Mouse (Mus musculus) telencephalon, adult 2 months (tissue): ENCODE measurements around the gene Fcrl5.
"Not testable (repeated sequence)": the region's sequence is repeated elsewhere in the genome, so short reads cannot be mapped to it uniquely, and the experiment has no call there.

ENCODE experiments used
- DNase-seq: peaks from one replicate; pipeline ENCODE4 v3.0.0-alpha.2; 2011; ENCODE audit warnings: low read depth, low spot score

The Fcrl5 gene

DNA sequence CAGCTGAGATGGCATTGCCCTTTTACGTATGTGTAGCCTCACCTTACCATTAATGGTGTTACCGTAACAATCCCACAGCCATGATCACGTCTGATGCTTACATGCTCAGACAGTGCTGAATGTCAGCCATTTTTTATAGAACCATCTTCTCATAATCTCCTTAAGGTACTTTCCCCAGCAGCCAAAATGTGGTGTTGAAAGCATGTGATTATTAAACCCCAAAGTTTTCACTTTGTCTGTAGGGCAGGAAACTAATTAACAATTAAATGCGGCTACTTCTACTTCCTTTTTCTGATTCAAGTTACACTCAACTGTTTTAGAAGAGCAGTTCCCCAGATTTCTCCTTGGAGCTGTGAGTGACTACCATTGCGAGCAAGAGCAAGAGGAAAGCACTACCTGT lies at the start of gene Fcrl5:
Gene Fcrl5, plus strand, starts transcription at position 295 of the 400 bp plus-strand sequence.
- no peak for DNase-seq

DNA sequence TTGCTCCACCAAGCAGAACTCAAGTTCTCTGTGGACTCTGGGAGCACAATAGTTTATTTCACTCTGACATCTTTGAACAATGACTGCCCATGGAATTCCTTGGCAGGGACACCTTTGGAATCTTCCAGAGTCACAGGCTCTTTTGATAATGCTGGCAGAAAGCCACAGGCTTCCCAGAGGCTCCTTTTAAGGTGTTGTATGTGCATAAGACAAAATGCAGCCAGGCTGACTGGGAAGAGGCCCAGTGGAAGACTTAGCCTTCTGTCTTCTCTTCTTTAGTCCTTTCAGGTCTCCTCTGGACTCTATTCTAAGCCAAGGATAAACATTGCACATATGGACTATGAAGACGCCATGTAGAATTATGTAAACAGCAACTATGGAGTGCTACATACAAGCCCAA lies 44.6 kb upstream of the Fcrl5 start:
- no peak for DNase-seq

DNA sequence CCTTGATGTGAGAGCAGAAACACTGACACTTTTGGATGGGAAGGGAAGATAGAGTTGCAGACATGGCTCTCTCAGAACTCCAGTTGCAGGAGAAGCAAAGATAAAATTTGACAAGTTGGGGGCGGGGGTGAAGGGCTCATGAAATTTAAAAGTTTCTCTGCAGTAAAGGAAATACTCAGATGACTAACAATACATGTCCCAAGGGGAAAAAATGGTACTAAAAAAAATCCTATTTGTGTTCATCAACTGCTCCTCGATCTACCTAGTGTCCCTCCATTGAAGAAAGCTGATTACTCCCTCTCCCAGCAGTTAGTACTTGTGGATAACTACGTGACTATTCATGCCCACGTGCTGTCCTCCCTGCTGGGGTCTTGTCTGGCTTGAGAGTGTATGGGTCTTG lies 36.8 kb upstream of the Fcrl5 start:
- DNase-seq, result no peak

DNA sequence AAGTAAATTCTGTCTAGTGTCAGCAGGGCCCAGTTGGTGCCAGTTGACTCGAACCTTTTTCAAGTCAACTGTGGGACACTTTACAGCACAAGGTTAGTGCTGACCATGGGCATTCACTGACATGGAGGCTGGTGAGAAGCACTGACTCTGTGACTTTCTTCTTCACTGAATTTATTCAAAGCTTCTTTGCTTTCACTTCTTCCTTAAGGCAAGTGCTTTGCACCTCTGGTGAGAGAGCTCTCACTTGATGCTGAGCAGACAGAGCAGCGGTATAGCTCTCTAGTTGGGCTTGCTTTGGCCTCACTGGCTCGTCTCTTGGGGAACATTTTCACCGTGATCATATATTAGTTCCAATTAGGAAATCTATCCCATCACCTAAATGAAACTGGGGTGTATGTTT lies 35.7 kb upstream of the Fcrl5 start:
- DNase-seq, result no peak

DNA sequence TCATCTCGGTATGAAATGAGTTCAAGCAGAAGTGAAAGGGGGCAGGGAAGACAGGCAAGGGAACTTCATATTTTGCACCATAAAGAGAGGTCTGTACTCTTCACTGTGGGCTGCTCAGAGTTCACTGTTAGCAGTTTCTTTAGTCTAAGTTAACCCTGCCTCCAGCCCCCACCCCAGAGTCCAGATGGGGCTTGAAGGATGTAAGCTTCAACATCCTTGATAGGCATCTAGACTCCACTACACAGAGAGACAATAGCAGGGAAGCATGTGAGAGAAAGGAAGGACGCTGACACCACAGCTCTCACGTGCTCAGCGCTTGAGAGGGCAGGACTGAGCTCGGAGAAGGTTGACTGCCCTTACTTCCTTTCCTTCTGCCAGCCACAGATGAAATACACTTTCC lies 34.3 kb upstream of the Fcrl5 start:
- no peak for DNase-seq

DNA sequence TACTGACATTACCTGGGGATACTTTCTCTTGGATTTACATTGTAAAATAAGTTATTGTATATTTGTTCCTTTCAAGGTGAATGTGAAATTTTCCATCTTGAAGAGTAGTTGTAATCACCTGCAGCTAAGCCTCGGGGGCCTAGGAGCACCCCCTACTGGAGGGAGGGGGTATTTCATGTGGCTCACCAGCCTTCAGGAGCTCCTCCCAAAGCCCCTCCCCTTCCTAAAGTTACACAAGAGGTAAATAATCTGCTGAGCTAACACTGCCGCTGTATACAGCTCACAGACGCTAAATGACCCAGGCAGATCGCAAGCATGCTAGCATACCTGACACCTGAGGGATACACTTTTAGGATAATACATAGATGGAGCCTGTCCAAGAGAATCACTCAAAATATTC lies 27.4 kb upstream of the Fcrl5 start:
- no peak for DNase-seq

DNA sequence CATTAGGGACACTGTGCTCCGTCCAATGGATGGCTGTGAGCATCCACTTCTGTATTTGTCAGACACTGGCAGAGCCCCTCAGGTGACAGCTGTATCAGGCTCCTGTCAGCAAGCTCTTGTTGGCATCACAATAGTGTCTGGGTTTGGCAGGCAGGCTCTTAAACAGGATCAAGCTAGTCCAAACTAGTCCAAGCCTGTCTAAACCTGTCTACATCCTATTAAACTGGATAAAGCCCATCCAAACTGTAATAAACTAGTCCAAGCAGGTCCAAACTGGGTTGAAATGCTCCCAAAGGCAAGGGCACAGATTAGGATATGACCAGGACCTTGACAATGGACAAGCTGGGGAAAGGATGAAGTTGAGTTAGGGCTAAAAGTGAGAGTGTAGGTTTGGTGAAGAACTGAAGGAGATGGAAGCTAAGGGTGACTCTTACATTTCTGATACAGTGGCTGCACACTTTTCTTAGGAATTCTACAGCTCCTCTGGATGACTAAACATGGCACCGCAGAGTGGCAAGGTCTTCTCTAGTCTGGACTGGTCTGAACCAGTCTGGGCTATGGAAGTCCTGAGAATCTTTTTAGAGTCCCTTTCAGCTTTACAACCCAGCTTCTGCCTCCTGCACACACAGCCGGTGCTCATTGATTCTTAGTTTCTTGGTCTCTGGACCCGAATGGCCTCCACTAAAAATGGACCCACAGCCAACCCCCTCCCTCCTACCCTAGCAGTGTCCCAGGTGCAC lies 26.2 kb upstream of the Fcrl5 start:
- DNase-seq, result no peak

DNA sequence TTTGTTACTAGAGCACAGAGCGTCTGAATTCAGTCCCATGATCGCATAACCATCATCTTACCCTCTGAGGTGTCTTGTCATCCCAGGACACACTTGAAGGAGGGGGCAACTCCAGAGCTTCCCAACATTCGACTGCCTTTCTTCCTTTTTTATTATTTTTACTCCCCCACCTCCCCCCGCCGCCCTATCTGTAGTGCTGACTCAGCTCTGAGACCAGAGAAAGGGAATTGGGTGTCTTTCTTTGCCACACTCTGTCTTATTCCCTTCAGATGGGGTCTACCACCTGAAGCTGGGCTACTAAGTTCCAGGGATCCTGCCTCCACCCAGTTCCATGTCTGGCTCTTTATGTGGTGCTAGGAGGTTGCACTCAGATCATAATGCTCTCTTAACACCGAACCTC lies 25.0 kb upstream of the Fcrl5 start:
- DNase-seq, result no peak

DNA sequence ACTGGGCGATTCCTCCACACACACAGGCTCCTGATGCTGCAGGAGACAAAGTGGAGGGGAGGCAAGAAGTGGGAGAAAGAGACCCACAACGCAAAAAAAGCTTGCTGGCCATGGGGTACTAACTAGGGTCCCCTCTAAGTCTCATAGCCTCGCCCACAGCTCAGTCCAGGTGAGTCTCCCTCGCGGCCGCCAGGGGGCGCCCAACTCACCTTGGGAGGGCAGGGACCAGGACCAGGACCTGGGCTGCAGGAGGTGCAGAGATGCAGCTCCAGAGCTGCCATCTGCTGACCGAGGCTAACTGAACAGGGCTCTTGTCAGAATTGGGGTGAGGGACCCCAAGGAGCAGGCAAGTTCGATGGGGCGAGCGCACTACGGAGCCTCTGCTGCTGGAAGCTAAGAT lies 24.4 kb upstream of the Fcrl5 start:
- DNase-seq, result no peak

DNA sequence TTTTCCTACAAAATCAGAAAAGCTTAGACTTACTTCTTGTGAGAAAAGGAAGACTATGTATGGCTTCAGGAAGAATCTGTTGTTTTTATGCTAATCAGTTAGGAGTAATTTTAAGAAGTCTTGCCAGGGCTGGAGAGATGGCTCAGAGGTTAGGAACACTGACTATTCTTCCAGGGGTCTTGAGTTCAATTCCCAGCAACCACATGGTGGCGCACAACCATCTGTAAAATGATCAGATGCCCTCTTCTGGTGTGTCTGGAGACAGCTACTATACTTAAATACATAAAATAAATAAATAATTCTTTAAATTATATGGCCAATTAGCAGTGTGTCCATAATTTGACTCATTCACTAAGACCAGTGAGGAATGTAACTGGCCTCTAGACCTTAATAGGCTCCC lies 14.9 kb upstream of the Fcrl5 start:
- no peak for DNase-seq

DNA sequence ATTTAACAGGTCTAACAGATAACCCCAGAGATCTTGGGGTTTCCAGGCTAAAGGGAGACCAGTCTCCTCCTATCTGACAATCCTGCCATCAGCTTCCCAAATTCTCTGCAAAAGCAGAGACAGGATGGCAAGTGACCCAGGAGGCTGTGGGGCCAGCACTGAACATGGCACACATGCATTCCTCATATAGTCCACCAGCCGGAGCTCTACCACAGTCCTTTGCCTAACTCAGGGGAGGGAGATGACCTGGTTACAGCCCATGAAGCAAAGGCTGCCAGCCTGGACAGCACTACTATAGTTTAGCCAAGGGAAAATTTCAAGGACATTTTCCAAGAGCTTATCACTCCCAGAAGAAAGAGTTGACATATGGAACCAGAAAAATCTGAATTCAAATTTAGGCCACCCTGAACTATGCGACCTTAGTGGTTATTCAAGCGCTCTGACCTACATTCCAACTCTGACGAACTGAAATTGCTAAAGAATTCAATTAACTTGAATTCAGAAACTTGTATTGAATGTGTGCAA lies 13.1 kb upstream of the Fcrl5 start:
- no peak for DNase-seq

DNA sequence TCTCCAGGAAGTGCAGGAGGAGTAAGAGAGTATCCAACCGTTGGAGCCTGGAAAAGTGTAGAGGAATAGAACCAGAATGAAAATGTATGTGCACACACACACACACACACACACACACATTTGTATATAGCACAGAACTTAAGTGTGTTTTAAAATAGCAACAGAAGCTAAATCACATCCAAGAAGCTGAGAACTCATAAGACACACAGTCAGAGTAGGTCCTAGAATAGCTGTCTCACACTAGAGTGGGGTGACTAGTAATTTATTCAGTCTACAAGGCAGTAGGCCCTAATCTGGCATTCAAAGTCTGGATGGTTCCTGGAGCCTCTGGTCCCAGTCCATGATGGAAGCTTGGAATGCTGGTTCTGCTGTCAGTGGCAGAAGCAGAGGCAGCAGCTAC lies 5.0 kb downstream of the Fcrl5 start:
- peak; percentile 46 for DNase-seq

DNA sequence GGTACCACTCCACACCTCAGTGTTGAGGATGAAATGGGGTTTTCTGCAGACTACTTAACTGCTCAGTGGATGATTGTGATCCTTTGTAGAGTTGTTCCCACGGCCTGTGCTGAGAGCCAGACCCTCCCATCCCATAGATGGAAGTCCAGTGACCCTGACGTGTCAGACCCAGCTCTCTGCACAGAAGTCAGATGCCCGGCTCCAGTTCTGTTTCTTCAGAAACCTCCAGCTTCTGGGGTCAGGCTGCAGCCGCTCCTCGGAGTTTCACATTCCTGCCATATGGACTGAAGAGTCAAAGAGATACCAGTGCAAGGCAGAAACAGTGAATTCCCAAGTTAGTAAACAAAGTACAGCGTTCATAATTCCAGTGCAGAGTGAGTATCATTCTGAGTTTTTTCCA lies 8.4 kb downstream of the Fcrl5 start:
- no peak for DNase-seq

DNA sequence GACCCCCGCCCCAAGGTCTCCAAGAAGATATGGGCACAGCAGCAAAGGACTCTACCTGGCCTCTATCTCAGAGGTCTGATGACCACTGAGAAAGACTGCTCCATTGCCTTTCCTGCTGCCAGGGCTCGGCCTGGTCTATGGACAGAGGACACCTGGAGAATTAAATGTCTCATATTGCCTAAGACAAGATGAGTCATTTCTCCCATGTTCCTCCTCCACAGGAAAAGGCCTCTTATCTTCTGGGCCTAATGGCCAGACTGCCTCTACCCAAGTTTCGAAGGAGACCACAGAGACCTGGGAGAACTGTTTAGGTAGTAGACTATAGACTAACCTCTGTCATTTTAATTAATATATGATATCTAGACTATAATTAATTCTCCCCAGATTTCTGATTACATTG lies 29.9 kb downstream of the Fcrl5 start:
- no peak for DNase-seq

DNA sequence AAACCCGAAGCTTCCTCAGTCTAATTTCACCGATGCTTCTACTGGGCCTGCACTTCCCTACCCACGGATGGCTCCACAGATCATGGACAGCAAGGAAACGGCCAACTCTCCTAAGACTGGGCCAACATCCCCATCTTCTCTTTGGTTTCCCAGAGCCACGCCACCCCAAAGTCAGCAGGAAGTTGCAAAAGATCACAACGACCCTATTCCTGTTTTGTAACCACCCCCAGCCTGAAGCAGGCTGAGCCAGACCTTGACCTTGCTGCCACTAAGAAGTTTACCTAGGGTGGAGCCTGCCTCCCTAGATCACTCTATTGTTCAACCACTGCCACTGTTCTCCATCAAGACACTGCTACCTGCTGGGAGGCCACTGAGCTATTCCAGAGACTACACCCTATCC lies 31.4 kb downstream of the Fcrl5 start:
- no peak for DNase-seq

DNA sequence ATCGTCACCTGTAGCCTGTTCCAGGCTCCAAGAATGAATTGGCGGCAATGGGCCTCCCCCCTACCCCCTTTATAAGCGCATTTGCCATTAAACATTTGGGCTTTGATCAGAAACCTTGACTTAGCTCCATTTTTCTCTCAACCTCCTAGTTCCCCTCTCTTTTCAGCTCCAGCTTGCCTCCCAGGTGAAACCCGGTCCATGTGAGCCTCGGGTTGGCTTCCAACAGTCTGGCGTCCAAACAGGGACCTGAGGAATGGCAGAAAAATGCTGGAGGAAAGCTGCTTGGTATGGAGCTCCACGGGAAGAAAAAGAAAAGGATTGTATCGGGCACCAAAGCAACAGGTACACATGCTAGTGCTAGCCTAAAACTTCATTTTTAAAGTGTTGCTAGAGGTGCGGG lies 31.8 kb downstream of the Fcrl5 start:
- DNase-seq, result no peak

DNA sequence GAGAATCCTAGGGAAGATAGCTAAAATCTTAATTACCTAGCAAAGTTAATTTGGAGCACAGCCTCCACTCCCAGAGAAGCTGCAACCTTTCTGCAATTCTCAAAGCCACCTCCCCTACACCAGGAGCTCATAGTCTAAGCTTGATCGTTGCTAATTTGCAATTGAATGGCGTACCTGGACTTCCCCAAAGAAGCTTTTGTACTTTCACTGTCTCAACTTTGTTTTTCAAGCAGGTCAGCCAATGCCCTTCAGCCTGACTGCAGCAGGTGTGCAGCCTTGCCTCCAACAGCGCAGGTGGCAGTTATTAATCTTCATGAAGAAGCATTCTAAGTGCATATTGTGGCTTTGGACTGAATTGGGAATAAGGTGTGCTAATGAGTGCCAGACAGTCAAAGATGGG lies 42.4 kb downstream of the Fcrl5 start:
- DNase-seq, result not testable (repeated sequence)

DNA sequence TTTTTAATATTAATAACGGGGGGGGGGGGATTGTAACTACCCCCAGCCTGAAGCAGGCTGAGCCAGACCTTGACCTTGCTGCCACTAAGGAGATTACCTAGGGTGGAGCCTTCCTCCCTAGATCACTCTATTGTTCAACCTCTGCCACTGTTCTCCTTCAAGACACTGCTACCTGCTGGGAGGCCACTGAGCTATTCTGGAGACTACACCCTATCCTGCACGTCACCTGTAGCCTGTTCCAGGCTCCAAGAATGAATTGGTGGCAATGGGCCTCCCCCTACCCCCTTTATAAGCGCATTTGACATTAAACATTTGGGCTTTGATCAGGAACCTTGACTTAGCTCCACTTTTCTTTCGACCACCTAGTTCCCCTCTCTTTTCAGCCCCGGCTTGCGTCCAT lies 43.0 kb downstream of the Fcrl5 start:
- not testable (repeated sequence) for DNase-seq

DNA sequence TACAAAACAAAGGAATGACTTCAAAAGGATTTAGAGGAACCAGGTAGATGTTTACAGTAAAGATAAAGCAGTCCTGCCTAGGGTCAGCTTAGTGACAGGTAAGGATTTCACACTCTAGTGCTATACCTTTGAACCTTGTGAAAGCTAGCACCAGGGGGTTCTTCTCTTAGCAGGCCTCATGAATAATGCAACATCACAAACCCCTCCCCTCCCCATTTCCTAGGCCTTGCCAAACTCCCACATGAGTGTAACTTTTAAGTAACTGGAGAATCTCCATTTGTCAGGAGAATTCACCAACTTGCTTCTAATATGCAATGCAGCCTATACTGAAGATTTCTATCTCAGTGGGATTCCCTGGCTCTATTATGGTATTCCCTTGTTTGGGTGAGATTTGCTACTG lies 43.7 kb downstream of the Fcrl5 start:
- not testable (repeated sequence) for DNase-seq

DNA sequence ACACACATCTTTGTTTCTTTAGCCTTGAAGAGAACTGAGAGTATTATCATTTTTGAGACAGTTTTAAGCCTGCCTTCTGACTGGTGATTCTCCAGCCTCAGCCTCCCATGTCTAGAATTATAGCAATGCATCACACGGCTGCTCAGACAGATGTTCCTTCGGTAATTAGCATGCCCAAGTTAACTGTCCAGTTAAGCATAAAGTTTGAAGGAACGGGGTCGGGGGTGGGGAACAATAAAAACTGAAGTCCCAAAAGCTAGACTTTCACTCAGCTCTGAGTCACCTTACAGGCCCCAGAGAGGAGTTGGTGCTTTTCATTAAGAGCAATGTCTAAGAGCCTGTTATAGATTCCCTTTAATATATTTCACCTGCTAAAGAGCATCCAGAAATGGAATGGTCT lies 51.8 kb downstream of the Fcrl5 start:
- DNase-seq, result no peak

DNA sequence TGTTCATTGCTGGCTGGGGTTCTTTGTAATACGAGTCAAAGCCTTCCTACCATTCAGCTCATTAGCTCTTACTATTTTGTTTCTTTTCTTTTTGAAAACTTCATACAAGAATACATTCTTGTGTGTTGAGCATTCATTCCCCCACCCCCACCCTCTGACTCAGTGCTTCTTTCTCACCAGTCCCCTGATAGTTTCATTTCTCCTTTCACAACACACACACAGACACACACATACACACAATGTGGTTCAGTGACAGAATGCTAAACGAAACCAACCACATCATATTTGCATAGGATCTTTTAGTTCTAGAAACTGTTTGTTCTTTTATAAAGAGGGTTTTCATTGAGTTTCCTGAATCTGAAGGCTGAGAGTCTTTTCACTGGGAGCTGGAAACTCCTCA lies 52.3 kb downstream of the Fcrl5 start:
- DNase-seq, result no peak

DNA sequence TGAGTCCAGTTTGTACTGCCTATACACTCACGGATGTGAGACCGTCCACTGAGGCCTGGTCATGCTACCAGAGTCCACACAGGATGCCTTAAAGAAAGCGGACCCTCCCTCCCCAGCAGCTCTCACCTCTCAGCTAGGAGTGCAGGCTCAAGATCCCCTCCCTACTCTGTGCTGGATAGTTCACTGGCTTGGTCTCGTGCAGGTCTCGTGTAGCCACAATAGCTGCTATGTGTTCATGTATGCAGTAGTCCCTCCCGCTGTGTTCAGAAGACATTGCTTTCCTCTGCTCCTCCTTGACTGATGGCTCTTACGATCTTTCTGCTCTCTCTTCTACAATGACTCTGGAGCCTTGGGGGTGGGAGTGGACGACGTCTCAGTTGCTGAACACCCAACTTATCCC lies 62.7 kb downstream of the Fcrl5 start:
- no peak for DNase-seq

DNA sequence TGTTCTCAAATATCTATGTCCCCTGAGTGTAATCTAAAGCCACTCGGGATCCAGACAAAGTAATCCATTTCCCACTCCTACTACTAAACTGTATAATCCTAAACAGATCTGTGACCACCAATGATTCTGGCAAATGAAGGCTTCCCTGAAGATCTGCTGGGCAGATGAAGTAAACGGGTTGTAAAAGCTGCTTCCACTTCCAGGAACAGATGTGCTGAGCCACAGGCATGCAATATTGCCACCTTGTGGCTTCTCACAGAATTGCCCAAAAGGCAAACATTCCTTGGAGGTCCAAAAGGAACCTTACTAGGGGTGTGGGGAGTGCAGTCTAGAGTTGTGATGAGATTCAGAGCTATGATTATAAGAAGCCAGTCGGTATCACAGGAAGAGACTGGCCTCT lies 63.5 kb downstream of the Fcrl5 start:
- peak; percentile 33 for DNase-seq
